20 mouse cellular contexts compared by ENCODE assay signal in the genomic region with DNA sequence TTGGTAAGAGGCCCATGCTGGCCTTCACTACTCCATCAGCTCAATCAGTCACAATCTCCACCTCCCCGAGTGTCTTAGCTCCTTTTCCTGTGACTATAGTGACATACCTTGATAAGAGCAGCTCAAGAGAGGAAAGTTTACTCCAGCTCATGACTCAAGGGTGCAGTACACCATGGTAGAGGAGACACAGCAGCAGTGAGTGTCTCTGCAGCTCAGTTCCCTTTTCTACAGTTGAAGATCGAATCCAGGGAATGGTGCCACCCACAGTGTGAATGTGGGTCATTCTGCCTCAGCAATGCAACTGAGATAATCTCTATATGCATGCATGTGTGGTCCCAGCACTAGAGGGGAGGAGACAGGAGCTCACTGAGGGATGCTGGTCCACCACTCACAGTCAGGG. TPM values are rescaled to one million over a fixed set of nuclear protein-coding genes. Genes with fewer than 3 reads are reported as not detected.
"Had no signal": no experiment of that assay in that cellular context is flagged by ENCODE, and none has a peak within 500 bp of the region (broad histone marks: within the 10 kb centered on the region; RNA-seq: fewer than 3 reads in every experiment).

No protein-coding gene starts in this region.

- H3K9ac ChIP-seq: neural tube, embryonic 15.5 days; stomach, embryonic 15.5 days had no signal

- H3K4me3 ChIP-seq: neural tube, embryonic 15.5 days; stomach, embryonic 15.5 days had no signal

- H3K27ac ChIP-seq: neural tube, embryonic 15.5 days; stomach, embryonic 15.5 days; stomach, postnatal 0 days had no signal

- DNase-seq: retina, postnatal 1 day; right cerebral cortex, adult 18-20 months; right cerebral cortex, postnatal 14 days; right cerebral cortex, postnatal 25 days; right cerebral cortex, postnatal 4 days; spleen, adult 18-20 months; thymus, adult 18-20 months; thymus, adult 2 months; thymus, postnatal 14 days; thymus, postnatal 25 days; thymus, postnatal 36 days; thymus, postnatal 4 days had no signal

- H3K27me3 ChIP-seq: neural tube, embryonic 15.5 days; stomach, embryonic 15.5 days had no signal

- H3K4me1 ChIP-seq: neural tube, embryonic 15.5 days; stomach, embryonic 15.5 days had no signal

- H3K4me2 ChIP-seq: neural tube, embryonic 15.5 days; stomach, embryonic 15.5 days had no signal

- H3K9me3 ChIP-seq: neural tube, embryonic 15.5 days; stomach, embryonic 15.5 days had no signal

- H3K36me3 ChIP-seq: neural tube, embryonic 15.5 days; stomach, embryonic 15.5 days had no signal

RNA-seq across cellular contexts. Expression of gene Tnfsf14, which starts 8.3 kb away (rescaled TPM):
- polyA plus RNA-seq: neural tube, embryonic 14.5 days; neural tube, embryonic 15.5 days; stomach, embryonic 14.5 days; stomach, postnatal 0 days; testis, adult 2 months had no signal

RNA-seq across cellular contexts. Expression of gene Cd70, which starts 36.1 kb away (rescaled TPM):
- total RNA-seq: neutrophil, adult 5-6 weeks had no signal
- polyA plus RNA-seq: small intestine, adult 2 months; stomach, embryonic 14.5 days; testis, adult 2 months had no signal
